Mouse (Mus musculus): Measurements from ENCODE around the gene Tmem161a.

Gene Tmem161a

DNA sequence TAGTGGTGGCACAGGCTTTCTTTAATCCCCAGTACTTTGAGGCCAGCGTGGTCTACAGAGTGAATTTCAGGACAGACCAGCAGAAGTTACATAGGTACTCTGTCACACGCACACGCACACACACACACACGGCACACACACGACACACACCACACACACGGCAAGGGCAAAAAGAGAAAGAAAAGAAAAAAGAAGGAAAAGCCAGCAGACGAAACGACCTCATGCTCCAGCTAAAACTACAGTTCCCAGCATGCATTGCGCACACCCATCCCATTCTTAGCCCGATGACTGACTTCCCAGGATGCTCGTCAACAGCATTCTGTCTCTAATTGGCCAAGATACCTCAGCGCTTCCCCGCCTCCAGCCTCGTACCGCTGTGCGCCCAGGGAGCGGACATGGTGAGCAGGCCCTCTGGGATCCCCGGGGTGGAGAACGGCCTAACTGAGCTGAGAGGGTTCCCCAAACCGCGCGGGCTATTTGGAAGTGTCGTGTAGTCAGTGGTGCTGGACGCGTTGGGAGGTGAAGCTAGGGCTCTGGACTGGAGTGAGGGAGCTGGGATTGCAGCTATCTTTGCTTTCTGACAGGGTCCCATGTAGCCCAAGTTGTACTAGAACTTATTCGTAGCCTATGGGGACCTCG lies at the start of gene Tmem161a:
TSS of gene Tmem161a (plus strand) at position 314 of the 639 bp plus-strand sequence.
- DNase-seq: peak; percentile 85 to 91

DNA sequence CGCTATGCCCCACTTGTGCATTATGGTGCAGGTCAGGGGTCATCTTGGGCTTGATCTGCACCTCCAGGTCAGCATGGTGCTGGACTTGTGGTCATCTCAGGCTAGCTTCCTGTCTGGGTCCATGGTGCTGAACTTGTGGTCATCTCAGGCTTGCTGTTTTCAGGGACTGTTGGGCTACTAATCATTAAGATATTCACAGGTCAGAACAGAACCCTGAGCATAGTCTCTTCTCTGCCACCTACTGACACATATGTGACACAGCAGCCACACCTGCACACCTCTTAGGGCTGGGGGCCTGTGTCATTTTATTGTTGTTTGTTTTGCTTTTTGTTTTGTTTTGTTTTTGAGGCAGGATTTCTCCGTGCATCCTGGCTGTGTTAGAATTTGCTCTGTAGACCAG lies 49.3 kb upstream of the Tmem161a start:
- peak in 1 of 2 experiments; percentile 18 for DNase-seq

DNA sequence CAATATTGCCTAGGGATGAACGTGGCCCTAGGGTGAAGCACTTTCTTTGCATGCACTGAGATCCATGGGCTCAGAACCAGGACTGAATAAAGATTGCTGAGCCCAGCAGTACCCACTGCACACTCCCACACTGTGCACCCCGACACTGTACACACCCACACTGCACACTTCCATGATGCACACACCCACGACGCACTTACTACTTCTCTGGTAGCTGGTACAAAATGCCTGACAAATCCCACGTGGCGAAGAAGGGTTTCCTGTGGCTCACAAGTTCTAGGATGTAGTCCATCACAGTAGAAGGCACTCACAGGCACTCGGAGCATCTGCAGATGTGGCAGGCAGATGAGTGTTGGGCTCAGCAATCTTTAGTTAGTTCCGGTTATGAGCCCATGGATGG lies 47.2 kb upstream of the Tmem161a start:
- no peak for DNase-seq

DNA sequence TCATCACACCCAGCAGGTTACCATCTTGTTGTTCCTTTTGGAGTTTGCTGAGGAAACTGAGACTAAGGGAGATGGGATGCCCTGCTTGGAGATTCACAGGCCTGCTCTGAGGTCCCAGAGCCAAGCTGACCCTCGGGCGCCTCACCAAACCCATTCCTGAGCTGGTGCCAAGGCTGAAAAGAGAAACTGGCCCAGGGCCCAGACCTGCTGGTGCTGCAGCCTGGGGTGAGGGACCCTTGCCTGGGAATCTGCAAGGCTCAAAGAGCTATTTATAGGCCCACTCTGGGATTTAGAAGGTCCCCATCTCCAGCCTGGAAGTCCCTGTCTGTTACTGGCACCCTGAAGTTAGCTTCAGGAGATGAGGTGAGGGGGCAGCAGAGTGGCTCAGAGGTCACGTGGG lies 43.7 kb upstream of the Tmem161a start:
- DNase-seq: no peak

DNA sequence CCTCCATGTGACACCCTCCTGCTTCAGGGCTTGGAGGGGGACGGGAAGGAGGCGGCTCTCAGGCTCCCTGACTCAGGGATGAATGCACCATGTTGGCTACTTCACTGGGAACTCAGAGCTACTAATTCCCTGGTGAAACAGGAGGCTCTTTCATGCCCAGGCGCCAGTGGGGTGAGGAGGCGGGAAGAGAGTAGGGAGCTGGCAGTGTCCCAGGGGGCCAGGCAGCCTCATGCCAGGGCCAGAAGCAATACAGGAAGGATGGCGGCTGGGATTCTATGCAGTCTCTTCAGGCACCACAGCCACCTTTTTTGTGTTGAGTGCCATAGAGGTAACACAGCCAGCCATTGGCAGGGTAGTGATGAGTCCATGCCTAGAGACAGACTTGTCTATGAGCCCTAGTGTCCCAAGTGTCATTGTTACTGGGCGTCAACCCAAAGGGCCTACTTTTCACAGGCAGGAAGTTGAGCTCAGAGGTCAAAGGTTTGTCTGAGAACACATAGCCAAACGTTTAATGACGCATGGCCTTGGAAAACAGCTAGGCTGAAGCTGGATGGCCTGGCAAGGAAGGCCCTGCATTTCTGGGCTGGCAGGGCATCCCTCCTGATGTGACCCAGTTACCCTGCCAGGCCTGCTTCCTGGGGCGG lies 42.7 kb upstream of the Tmem161a start:
- no peak for DNase-seq

DNA sequence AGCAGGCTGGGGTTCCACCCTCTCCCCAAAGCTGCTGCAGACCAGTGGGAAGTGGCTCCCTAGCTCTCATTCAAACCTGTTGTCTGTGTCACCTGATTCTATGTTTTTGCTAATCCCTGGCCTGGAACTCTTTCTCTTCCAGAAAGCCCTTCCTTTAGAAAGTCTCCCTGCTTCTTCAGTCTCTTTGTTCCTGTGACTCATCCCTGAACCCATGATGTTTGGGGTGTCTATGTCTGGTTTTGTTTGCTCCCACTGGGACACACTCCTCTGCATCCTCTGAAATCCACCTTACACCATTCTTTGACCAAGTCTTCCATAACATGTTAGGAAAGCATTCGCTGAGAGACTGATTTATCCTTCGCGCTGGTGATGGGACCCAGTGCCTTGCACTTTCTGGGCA lies 42.1 kb upstream of the Tmem161a start:
- no peak for DNase-seq

DNA sequence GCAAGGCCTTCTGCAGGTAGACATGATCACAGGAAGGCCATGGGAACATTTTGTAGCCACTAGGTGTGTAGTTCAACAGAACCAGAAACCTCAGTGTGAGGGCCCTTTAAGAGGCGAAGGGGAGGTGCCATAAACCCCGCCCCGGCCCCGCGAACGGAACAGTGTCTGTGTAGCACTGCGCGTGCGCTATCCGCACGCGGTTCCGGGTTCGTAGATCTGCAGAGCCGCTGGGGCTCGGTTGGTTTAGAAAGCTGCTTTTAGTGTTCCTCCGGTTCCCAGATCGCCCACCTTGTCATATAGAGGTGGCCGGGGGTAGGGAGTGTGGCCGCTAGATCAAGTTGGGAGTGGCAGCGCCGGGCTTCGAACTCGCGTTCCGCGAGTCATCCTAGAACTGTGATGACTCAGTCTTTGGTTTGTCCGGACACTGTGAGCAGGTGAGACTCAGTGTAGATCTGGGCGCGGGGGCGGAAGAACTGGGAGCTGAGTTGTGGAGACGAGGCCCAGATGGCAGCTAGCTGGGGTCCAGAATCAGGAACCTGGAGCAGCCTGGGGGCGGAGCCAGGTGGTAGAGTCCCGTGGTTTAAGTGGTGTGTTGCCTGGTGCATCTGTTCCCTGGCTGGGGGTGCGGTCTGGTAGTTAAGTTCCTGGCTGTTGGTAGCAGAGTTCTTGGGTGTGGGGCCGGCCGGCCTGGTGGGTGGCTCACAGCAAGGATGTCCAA lies 40.8 kb upstream of the Tmem161a start, which contains the start of gene Nr2c2ap:
TSS of gene Nr2c2ap (plus strand) at position 168 of the 718 bp plus-strand sequence.
- peak; percentile 84 to 85 for DNase-seq

DNA sequence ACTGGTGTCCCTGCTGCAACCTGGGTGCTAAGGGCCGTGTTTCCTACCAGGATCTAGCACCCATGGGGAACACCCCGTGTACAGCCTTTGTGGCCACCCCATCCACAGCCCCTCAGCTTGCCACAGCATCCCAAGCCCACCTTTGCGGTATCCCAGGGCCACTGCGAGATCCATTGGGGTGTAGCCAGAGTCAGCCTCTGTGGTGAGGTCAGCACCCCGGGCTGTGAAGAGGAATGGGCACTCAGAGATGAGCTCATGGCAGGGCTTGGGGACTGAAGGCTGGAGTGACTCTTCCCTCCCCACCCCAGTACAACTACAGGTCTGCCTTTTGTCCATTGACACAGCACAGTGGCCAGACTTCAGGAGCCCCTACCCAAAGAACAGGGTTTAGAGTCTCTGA lies 38.1 kb upstream of the Tmem161a start:
- no peak for DNase-seq

DNA sequence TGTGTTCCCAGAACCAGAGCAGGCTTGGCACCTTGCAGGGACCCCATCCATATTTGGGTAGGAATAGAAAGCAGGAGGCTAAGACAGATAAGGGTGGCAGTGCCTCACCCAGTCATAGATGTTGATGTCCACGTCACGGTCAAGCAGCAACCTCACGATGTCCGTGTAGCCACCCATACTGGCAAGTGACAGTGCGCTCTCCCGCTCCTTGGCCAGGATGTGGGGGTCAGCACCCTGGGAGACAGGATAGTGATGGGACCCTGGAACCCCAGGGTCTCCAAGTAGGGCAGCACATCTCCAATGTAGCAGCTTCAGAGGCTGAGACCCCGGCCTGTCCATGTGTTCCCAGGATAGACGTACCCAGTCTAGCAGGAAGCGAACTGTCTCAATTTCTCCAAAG lies 37.2 kb upstream of the Tmem161a start:
- no peak for DNase-seq

DNA sequence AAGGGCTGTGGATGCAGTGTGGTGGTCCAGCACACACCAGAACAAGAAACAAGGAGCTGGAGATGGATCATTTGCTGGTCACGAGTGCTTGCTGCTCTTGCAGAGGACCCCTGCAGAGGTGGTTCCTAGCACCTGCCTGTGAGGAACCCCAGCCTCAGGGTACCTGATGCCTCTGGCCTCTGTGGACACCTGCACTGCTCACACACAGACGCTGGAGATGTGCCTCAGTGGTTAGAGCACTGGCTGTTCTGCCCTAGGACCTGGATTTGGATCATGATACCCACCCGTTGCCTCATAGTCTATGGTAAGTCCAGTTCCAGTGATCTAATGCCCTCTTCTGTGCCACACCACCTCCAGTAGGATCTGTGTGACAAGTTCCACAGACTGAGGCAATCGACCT lies 35.6 kb upstream of the Tmem161a start:
- no peak for DNase-seq

DNA sequence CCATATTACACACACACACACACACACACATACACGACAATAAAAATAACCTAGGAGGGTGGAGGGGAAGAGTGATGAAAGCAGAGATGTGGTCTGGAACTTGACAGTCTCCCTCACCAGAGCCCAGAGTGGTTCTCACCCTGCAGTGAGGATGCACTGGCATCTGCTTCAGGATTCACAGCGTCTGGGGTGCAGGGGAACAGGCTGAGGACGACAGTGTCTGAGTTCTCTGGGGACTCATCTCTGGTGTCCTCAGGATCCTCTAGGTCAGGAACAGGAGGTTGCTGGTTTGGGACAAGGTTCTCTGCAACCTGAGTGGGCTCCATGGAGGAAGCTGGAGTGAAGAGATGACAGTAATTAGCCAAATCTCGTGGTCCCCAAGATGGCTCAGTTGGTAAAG lies 34.3 kb upstream of the Tmem161a start:
- DNase-seq: no peak

DNA sequence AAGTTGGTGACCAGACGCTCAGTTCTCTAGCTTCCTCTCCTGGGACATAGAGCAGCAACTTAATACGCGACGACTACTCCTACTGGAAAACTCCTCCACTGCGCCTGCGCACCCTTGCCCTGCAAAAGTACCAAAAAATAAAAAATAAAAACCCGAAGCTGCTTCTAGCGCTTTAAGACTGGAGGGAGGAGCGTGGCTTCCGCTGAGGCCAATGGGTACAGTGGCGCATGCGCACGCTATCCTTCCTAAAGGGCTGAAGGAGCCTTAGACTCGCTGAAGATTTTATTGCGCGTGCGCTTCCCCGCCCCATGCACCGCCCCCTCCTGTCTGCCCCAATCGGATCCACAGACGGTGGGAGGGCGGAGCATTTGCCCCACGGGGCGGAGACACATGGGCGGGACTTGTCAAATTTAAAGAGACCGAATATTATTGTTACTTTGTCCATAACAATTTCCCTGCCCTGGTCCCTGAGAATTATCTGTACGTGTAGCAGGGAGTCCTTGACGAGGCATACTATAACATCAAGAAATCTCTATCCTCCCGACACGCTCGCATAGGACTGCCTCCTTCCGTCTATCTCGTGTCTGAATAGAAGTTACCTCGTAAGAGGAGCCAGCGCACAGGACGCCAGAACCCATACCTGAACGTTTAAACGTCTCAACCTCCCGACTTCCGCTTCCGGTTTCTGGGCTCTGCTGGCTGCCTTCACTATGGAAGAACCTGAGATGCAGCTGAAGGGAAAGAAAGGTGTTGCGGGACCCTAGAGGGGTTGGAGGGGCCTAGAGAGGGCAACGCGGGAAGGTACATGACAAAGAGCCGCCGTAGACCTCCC lies 32.9 kb upstream of the Tmem161a start, which contains the start of the genes Rfxank, Borcs8 and Mef2b:
TSS of gene Rfxank (minus strand) at position 129 of the 832 bp plus-strand sequence.
TSS of gene Borcs8 (plus strand) at position 474 of the 832 bp plus-strand sequence.
TSS of gene Mef2b (plus strand) at position 686 of the 832 bp plus-strand sequence.
- DNase-seq: peak; percentile 99

DNA sequence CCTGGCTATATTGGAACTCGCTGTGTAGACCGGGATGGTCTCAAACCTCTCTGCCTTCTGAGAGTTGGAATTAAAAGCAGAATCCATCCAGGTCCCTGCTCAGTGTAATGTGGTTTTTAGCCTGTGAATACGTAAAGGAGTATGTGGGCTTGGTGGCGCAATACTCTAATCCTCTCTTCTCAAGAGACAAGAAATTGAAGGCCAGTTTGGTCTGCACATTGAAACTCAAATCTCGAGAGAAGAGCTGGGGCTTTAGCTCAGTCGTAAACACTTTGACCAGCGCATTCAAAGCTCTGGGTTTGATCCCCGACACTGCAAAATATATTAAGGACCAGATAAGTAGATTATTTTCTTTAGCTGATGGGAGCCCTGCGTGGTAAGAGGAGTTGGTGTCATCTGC lies 32.2 kb upstream of the Tmem161a start:
- DNase-seq: no peak

DNA sequence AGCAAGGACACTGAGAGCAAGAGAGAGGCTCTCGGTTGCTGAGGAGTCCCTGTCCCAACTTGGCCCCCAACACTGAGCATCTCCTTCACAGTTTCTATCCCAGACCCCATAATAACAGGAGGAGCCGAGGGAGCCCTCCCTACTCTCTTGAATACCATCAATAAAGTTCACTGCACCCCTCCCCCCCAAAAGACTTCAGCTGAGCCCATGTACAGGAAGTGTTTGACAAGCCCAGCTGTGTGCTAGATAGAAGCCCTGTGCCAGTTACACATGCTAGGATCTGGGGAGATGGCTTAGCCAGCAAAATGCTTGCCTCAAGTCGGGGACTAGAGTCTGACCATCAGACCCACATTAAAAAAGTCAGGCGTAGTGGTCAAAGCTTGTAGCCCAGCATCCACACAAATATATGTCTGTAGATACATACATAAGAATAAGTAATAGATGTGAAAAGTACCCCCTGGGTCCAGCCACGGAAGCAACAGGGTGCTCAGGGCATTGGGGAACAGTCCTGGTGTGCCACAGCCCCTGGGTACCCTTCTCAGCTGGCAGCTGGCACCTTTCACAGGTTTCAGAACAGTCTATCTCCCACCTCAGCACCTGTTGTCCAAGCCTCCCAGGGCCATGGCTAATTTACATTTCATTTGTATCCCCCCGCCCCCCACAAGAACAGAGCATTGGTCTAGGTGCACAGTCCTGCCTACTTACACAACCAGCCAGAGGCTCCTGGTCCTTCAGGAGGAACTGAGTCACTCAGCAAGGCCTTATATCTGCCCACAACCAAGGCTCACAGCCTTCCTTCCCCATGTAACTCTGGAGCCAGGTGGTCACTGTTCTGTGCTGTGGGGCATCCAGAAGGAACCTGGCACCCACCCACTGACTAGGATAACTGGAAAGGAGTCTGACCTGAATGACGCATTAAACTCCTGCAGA lies 24.2 kb upstream of the Tmem161a start:
- peak; percentile 25 to 49 for DNase-seq

DNA sequence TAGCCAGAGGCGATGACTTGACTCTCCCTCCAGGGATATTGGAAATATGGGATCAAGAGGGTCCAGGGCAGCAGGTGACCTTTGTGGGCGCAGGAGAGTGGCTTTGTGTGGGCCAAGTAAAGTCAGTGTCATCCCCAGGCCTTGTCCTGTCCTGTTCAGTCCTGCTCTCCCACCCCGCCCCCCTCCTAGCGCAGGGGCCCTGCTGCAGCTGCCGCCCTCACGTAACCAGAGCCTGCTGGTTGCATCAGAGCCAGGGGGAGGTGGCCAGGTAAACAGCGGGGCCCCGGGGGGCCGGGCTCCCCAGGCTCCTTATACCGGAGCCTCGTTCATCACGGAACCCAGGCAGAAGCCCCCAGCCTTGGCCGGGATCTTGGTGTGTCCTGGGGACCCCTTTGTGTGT lies 22.0 kb upstream of the Tmem161a start:
- no peak for DNase-seq

DNA sequence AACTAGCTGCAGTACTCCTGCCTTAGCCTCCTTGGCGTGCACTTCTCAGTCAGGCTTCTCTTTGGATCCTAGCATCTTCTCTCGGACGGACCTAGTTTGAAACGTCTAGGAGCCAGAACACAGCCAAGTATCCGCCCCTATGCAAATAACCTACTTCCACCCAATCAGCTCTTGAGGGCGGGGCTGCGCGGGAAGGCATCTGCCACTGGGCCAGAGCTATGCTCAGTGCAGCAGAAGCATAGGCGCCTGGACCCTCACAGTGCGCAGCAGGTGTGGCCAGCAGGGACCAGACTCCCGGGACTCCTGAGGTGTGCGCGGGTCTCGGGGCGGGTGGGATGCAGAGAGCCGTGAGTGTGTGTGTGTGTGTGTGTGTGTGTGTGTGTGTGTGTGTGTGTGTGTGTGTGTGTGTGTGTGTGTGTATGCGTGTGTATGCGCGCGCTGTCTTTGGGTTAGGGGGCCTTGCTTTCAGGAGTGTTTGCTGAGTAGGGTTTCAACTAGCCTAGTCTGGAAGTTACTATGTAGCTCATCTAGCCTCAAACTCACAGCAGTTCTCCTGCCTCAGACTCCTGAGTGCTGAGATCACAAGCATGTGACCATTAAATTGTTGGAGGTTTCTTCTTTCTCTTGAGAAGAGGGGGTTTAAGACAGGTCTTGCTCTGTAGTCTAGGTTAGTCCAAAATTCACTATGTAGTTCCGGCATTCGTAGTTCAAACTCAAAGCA lies 19.5 kb upstream of the Tmem161a start:
- peak; percentile 78 to 85 for DNase-seq

DNA sequence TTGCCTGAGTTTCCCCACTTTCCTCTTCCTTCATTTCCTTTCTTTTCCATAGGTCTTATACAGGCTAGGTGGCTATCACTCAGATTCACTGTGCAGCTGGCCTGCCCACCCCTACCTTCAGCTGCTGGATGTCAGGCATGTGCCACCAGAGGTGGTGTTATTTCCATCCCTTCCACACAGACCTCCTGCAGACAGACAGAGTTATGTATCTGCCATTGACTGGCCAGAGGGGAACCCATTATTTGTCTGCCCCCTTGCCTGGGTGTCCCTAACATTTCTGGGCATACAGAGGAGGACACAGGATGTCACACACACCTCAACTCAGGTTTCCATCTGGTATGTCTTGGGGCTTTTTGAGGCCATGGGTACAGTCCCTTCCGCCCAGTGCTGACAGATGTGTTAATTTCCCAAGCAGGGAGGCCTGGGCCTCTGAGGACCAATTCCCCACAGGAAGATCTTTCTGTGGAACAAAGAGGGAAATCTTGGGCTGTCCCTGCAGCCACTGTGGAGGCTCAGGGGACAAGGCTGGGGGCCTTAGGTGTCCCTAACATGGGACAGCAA lies 14.8 kb upstream of the Tmem161a start:
- DNase-seq: no peak

DNA sequence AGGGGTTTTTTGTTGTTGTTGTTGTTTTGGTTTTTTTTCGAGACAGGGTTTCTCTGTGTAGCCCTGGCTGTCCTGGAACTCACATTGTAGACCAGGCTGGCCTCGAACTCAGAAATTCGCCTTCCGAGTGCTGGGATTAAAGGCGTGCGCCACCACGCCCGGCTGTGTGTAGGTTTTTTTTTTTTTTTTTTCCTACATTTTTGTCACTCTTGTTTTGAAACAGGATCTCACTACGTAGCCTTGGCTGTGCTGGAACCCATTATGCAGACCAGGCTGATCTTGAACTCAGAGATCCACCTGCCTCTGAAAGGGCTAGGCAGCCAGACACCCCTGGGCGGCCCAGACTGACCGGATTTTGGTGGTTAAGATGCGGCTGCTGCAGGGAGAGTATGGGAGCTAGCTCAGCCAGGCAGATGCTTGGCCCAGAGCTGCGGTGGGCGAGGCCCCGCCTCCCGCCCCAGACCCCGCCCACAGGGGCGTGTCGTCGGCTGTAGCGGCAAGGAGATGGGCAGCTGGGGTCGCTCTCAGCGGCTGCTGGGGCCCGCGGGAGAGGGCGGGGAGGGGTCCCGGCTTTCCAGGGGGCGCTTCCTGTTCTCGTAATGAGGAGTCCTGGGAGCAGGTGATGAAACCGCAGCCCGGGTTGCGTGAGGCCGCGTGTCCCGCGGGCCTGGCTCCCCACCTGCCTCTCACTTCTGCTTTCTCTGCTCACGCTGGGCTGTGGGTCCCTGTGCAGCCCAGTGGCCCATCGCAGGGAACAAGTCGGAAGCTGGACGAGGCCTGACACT lies 13.9 kb upstream of the Tmem161a start:
- DNase-seq: peak; percentile 89 to 91

DNA sequence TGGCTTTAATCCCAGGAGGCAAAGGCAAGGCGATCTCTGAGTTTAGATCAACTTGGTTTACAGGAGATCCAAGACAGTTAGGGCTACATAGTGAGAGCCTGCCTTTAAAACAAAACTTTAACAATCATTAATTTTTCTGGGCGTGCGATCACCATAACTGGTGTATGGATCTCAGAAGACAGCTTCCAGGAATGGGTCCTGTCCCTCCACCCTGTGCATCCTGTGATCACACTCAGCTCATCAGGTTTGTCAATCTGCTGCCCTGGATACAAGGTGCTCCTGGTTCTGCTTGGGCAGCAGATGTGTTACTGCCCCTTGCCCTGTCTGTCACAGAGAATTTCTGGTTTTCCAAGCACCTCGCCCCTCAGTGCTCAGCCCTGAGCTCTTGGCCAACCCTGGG lies 12.9 kb upstream of the Tmem161a start:
- no peak for DNase-seq

DNA sequence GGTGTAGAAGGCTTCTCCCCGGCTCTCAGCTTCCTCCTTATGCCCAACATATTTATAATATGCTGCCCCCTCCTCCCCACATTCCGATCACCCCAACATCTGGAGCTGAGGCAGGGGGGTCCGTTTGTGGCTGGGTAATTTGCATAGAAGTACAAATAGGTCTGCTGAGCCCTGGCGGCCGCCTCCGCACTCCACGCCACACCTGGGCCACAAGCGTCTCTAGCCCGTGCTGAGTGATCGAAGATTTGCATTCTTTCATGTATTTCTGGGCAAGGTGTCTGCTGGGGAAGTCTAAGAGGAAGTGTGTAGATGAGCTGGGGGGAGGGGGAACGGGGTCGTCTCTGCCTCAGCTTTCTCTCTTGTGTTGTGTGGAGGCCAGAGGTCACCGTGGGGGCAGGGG lies 12.1 kb upstream of the Tmem161a start:
- peak; percentile 41 to 54 for DNase-seq

Data from thymus, postnatal 36 days (tissue).